Mouse (Mus musculus) spleen, adult 18-20 months (tissue): Measurements from ENCODE around the gene Tyw5.

ENCODE experiments used
- DNase-seq, 2 experiments: peaks; one replicate each; pipeline ENCODE4 v3.0.0; 2022; ENCODE audit warnings: mixed read lengths in 2 of 2

Tyw5 gene

GRCm38 (mm10) chr1:57406187-57407151, at the start of gene Tyw5, which contains the start of gene Maip1:
Gene Tyw5, minus strand, starts transcription at chr1:57407101.
Gene Maip1, plus strand, starts transcription at chr1:57406328.
- peak; percentile 59 to 75 for DNase-seq

DNA sequence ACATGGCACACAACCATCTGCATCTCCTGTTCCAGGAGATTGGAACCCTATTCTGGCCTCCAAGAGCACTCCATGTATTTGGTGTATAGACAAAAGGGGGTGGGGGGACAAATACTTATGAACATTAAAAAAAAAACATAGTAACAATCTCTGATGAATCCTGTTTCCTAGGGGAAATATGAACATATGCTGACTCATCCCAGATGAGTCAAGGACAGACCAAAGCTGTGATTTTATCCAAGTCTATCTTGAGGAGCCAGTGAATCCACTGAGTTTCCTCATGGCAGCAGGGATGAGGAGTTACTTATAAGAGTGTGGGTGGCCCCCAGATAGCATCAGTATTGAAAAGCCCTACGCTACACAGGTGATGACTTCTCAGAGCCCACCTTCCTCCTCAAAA, 43.3 kb upstream of the Tyw5 start:
- no peak for DNase-seq

DNA sequence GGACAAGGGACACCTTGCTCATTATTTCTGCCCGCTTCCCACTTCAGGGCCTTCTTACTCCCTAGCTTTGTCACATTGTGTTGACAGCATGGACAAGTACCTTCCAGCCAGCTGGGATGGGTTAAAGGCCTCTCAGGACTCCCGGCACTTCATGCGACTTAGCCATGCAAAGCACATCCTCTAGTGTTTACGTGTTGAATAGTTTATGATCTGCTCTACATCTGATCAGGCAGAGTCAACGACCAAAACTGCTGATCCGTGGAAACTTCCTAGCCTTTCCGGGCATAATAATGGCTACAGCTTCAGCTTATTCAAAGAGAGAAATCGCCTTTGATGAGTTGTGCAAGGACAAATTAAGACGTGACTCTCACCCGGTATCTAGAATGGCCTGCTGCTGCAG, 38.8 kb upstream of the Tyw5 start:
- DNase-seq = no peak

GRCm38 (mm10) chr1:57440771-57441170, 33.9 kb upstream of the Tyw5 start:
- no peak for DNase-seq

- DNase-seq = no peak
Observed at GRCm38 (mm10) chr1:57439026-57439425, 32.1 kb upstream of the Tyw5 start.

DNA sequence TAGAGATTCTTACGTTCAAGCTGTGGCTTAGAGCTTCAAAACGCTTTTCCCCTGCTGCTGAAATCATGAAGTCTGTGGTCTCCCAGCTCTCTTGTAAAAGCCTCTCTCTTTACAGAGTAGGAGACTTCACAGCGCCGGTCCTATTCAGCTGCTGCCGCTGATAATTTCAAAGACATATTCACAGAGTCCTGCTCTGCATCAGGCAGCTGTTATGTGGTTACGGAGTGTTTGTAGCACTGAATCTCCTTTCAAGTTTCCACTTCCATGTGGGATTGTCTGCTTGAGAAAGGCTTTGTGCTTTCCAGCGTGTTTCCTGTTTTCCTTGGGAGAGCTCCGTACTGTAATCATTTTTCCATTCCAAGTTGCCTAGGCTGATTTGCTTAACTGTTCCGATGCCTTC, 30.1 kb upstream of the Tyw5 start:
- DNase-seq = no peak

- DNase-seq = peak in 1 of 2 experiments; percentile 36
Observed at GRCm38 (mm10) chr1:57436408-57436807, 29.5 kb upstream of the Tyw5 start.

DNA sequence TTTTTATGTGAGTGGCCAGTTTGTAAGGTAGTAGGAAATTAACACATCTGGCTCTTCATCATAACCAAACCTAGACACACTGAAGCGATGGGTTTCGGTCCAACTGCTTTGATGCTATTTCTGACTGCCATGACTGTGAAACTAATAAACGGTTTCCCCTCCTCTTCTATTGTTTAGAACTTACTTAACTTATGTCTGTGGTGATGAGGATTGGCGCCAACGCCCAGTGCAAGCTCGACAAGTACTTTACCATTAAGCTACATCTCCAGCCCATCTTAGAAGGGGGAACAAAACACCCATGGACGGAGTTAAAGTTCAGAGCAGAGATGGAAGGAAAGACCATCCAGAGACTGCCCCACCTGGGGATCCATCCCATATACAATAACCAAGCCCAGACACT, 26.2 kb upstream of the Tyw5 start:
- DNase-seq = no peak

GRCm38 (mm10) chr1:57429786-57430483, 23.0 kb upstream of the Tyw5 start:
- no peak for DNase-seq

GRCm38 (mm10) chr1:57428368-57429308, 21.7 kb upstream of the Tyw5 start:
- DNase-seq = peak; percentile 49 to 84

- no peak for DNase-seq
Observed at GRCm38 (mm10) chr1:57423696-57424095, 16.8 kb upstream of the Tyw5 start.

DNA sequence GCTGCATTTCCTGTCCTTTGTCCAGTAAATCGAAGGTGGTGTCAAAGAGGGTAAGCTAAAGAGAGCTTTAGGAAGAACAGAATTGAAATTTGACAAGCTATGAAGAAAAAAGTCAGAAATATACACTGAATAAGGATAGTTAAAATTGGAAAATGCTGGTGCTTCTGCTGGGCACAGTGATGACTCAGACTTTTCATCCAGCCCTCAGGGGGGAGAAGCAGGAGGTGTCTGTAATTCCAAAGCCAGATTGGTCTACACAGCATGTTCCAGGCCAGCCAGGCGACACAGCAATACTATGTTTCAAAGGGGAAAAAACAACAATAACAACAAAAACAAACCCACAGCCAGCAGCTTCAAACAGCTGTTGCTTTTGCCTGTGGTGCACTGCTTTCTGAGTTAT, 6.5 kb upstream of the Tyw5 start:
- no peak for DNase-seq

DNA sequence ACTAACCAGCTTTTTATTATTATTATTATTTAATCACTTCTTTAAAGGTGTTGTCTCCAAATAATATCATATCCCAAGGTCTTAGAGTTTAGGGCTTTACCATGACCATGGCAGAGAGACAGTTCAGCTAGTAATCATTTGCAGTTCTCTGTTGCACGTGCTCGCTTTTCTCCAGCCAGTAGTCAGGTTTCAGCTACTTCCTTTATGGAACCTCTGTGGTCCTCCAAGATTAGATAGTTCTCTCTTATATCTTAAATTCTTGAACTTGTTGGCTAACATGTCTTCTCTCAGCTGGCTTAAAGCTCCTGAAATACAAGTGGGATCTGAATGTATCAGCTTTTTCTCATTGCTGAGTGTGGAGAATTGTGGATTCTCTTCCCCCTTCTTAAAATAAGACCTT, 2.1 kb upstream of the Tyw5 start:
- DNase-seq = no peak

DNA sequence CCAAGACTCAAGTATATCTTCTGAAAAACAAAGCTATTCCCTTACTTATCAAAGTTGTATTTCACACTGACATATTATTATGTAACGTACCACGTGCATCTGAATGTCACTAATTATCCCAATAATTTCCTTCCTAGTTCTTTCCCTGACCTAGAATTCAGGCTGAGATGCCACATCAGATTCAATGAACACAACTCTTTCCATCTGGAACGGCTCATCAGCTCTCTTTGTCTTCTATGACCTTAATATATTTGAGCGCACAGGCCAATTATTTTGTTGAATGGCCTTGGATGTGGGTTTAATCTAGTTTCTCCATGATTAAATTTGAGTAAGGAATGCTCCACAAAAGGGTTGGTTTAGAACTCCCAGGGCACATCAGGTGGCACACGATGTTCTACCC, 4.8 kb downstream of the Tyw5 start:
- DNase-seq = no peak

- no peak for DNase-seq
Observed at GRCm38 (mm10) chr1:57400877-57401276, 6.0 kb downstream of the Tyw5 start.

GRCm38 (mm10) chr1:57400321-57400720, 6.6 kb downstream of the Tyw5 start:
- DNase-seq = no peak

DNA sequence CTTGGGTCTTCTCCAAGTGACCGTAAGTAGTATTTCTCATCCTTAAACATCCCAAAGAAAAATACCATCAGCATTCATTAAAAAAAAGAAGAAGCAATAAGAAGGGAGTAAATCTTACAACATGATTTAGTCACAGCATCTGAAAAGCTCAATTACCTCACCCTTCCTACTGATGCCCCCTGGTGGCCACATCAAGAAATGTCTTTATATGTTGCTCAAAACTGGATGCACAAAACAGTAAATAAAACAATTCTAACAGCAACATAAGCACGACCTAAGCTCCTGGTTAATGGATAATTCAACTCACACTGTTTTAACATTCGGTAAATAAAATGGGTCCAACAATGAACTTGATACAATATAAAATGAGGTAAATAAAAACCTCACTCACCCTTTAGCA, 12.8 kb downstream of the Tyw5 start:
- DNase-seq = peak in 1 of 2 experiments; percentile 47

GRCm38 (mm10) chr1:57392417-57392816, 14.5 kb downstream of the Tyw5 start:
- DNase-seq = no peak

DNA sequence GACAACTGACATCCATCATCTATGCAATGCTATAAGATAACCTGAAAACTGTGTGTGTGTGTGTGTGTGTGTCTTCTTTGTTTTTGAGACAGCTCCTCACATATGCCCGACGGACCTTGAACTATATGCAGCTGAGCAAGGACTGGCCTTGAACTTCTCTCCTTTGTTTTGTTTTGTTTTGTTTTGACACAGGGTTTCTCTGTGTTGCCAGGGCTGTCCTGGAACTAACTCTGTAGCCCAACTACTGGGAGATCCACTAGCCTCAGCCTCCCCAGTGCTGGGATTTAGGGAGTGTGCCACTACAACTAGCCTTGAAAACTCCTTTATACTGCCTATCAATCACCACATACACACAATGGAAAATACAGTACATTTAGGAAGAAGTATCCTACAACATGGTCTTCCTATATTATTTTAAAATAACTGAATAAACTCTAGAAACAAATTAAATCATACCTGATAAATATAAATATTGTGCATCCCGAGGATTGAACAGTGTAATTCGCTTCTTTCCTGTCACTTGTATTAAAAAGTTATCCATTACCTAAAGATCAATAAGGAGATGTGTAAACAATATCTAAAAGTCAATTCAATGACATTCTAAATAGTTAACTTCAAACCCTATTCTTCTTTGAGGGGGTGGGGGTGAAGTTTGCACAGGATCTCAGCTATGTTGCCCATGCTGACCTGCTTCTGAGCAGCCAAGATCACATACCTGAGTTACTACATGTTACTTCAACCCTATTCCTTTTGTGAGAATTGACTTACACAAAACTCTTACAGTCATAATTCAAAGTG, 15.7 kb downstream of the Tyw5 start:
- no peak for DNase-seq

- DNase-seq = no peak
Observed at GRCm38 (mm10) chr1:57388402-57389155, 18.3 kb downstream of the Tyw5 start.

DNA sequence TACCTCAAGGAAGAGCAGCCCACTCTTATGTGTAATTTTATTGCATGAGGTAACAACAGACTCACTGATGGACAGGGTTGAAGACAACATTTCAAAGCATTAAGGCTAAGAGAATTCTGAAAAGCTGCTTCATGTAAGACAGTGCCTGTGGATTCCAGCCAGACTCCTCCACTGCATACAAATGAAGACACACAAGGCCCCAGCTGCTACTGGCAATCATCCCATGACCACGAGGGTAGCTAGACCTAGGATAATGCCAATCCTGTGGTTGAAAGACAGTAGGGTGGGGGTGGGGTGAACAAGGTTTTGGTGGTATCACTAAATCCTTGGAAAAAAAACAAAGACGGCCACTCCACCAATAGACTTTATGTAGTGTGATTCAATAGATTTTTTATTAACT, 19.0 kb downstream of the Tyw5 start:
- no peak for DNase-seq
